Mouse (Mus musculus) heart, adult 2 months (tissue): ENCODE measurements around the gene Slc34a1.

Experiments
- CTCF ChIP-seq: fragments of 200-600 bp; IDR thresholded peaks from 2 replicates; pipeline ENCODE4 v1.8.1; 2022; ENCODE audit warnings: antibody characterized with exemption, mild to moderate bottlenecking, moderate library complexity
- POLR2A ChIP-seq: fragments of 200-500 bp; IDR thresholded peaks from 2 replicates; pipeline ENCODE4 v1.6.1; 2011; ENCODE audit warnings: mild to moderate bottlenecking, low read depth, low read length, control low read depth; ENCODE audit not compliant: insufficient read depth

GRCm38 (mm10) chr13:55405783-55406390 is 7.9 kb downstream of the Slc34a1 start:
- TF ChIP-seq CTCF (no peak), POLR2A (no peak)
